Mouse (Mus musculus): Measurements from ENCODE around the gene Tnfaip8l2. TPM values are rescaled to one million over a fixed set of nuclear protein-coding genes. Genes with fewer than 3 reads are reported as not detected.

Tnfaip8l2 gene
- polyA plus RNA-seq, 1 experiment from 2014 or later: 1.4 TPM

Small RNAs within 50 kb of the gene (microRNA-seq; reads per million reads assigned to microRNA genes)
- not detected for gene Mir8099-1

Other genes starting within 250 kb of the Tnfaip8l2 start
- 6.2 and 7.8 TPM in 2 replicates for gene Selenbp1, start 209.3 kb downstream of the Tnfaip8l2 start, polyA plus RNA-seq (2014; fragmentation: Nextera tagmentation; extraction: Ambion mirVana)
- gene Rfx5, start 188.3 kb downstream of the Tnfaip8l2 start, polyA plus RNA-seq (2014; fragmentation: Nextera tagmentation; extraction: Ambion mirVana): 7.1 and 7.2 TPM in 2 replicates
- gene Pi4kb, start 167.6 kb downstream of the Tnfaip8l2 start, polyA plus RNA-seq (2014; fragmentation: Nextera tagmentation; extraction: Ambion mirVana): 24.8 and 27.0 TPM in 2 replicates
- 27.6 and 32.8 TPM in 2 replicates for gene Zfp687, start 126.9 kb downstream of the Tnfaip8l2 start, polyA plus RNA-seq (2014; fragmentation: Nextera tagmentation; extraction: Ambion mirVana)
- 315 and 321 TPM in 2 replicates for gene Psmd4, start 99.7 kb downstream of the Tnfaip8l2 start, polyA plus RNA-seq (2014; fragmentation: Nextera tagmentation; extraction: Ambion mirVana)
- 12.3 and 13.4 TPM in 2 replicates for gene Pip5k1a, start 35.4 kb downstream of the Tnfaip8l2 start, polyA plus RNA-seq (2014; fragmentation: Nextera tagmentation; extraction: Ambion mirVana)
- gene Vps72, start 31.3 kb downstream of the Tnfaip8l2 start, polyA plus RNA-seq (2014; fragmentation: Nextera tagmentation; extraction: Ambion mirVana): 243 and 248 TPM in 2 replicates
- gene Tmod4, start 17.9 kb downstream of the Tnfaip8l2 start, polyA plus RNA-seq (2014; fragmentation: Nextera tagmentation; extraction: Ambion mirVana): 0.57 and 1.0 TPM in 2 replicates
- 85.0 and 89.6 TPM in 2 replicates for gene Scnm1, start 8.3 kb downstream of the Tnfaip8l2 start, polyA plus RNA-seq (2014; fragmentation: Nextera tagmentation; extraction: Ambion mirVana)
- gene Lysmd1, start 8.3 kb downstream of the Tnfaip8l2 start, polyA plus RNA-seq (2014; fragmentation: Nextera tagmentation; extraction: Ambion mirVana): 15.5 and 17.9 TPM in 2 replicates
- 22.5 and 24.4 TPM in 2 replicates for gene Sema6c, start 18.1 kb upstream of the Tnfaip8l2 start, polyA plus RNA-seq (2014; fragmentation: Nextera tagmentation; extraction: Ambion mirVana)
- 4.7 and 4.8 TPM in 2 replicates for gene Gabpb2, start 75.6 kb upstream of the Tnfaip8l2 start, polyA plus RNA-seq (2014; fragmentation: Nextera tagmentation; extraction: Ambion mirVana)
- gene Cdc42se1, start 86.4 kb upstream of the Tnfaip8l2 start, polyA plus RNA-seq (2014; fragmentation: Nextera tagmentation; extraction: Ambion mirVana): 104 and 109 TPM in 2 replicates
- gene Mllt11, start 89.8 kb upstream of the Tnfaip8l2 start, polyA plus RNA-seq (2014; fragmentation: Nextera tagmentation; extraction: Ambion mirVana): 173 and 176 TPM in 2 replicates
- gene Gm128, start 99.2 kb upstream of the Tnfaip8l2 start, polyA plus RNA-seq (2014; fragmentation: Nextera tagmentation; extraction: Ambion mirVana): 0.33 TPM in 1 of 2 replicates, not detected in the other
- 0.31 and 0.54 TPM in 2 replicates for gene Bnipl, start 108.8 kb upstream of the Tnfaip8l2 start, polyA plus RNA-seq (2014; fragmentation: Nextera tagmentation; extraction: Ambion mirVana)
- 46.1 and 48.1 TPM in 2 replicates for gene Mindy1, start 139.0 kb upstream of the Tnfaip8l2 start, polyA plus RNA-seq (2014; fragmentation: Nextera tagmentation; extraction: Ambion mirVana)
- gene Prune1, start 139.7 kb upstream of the Tnfaip8l2 start, polyA plus RNA-seq (2014; fragmentation: Nextera tagmentation; extraction: Ambion mirVana): 32.4 and 32.9 TPM in 2 replicates
- gene Anxa9, start 164.8 kb upstream of the Tnfaip8l2 start, polyA plus RNA-seq (2014; fragmentation: Nextera tagmentation; extraction: Ambion mirVana): 1.2 TPM in 2 replicates
- gene Cers2, start 172.4 kb upstream of the Tnfaip8l2 start, polyA plus RNA-seq (2014; fragmentation: Nextera tagmentation; extraction: Ambion mirVana): 107 and 109 TPM in 2 replicates
- gene Setdb1, start 214.8 kb upstream of the Tnfaip8l2 start, polyA plus RNA-seq (2014; fragmentation: Nextera tagmentation; extraction: Ambion mirVana): 67.1 and 68.7 TPM in 2 replicates

All from neural tube, embryonic 11.5 days (tissue).